Mouse (Mus musculus) liver, embryonic 14.5 days (tissue): ENCODE data around the gene St6galnac3.

Experiments used
- CTCF ChIP-seq: IDR thresholded peaks from 2 replicates; pipeline ENCODE4 v1.5.1; 2016; ENCODE audit warnings: antibody characterized with exemption, low read depth, control low read depth
- EP300 ChIP-seq: IDR thresholded peaks from 2 replicates; pipeline ENCODE4 v1.6.1; 2016; ENCODE audit warnings: antibody characterized with exemption, low read depth

GRCm38 (mm10) chr3:153406220-153406619, 318.8 kb downstream of the St6galnac3 start:
- TF ChIP-seq CTCF (no peak), EP300 (no peak)
